Mouse (Mus musculus): ENCODE results near the gene Egfem1.

- TF ChIP-seq CTCF (IDR thresholded peaks at IDR 0.05; ENCODE audit: control insufficient read depth, insufficient read depth, insufficient read length) (no peak), FOSL1 (IDR thresholded peaks at IDR 0.05; ENCODE audit: insufficient read depth, low read length, poor library complexity, severe bottlenecking) (no peak), MAX (IDR thresholded peaks at IDR 0.05) (no peak), USF1 (IDR thresholded peaks at IDR 0.05; ENCODE audit: low read depth) (no peak), MYOG (IDR thresholded peaks at IDR 0.05; ENCODE audit: control insufficient read depth, extremely low read depth, insufficient read length) (no peak)
Measured at GRCm38 (mm10) chr3:29136065-29136955, 54.5 kb downstream of the Egfem1 start.
